ENCODE assay signal across 9 mouse cellular contexts in genomic region chr9:62497135-62498092, GRCm38 (mm10). TPM values are rescaled to one million over a fixed set of nuclear protein-coding genes. Genes with fewer than 3 reads are reported as not detected.
DNase-seq lines count a peak whose midpoint lies in the region; ATAC-seq and TF ChIP-seq lines count a peak whose summit lies in the region.
"Had no signal": no experiment of that assay in that cellular context is flagged by ENCODE, and none has a peak within 500 bp of the region (broad histone marks: within the 10 kb centered on the region; RNA-seq: fewer than 3 reads in every experiment).

No protein-coding gene starts in this region.

- no peaks in the 10 kb centered on the region for H3K27me3 ChIP-seq in kidney, embryonic 16.5 days (ENCODE audit: insufficient read depth, low read length)
- no peaks in the 10 kb centered on the region for H3K27me3 ChIP-seq in kidney, adult 2 months (replicated peaks; ENCODE audit: control insufficient read depth, insufficient read depth, low read length)
- H3K27me3 ChIP-seq in neural tube, embryonic 14.5 days (ENCODE audit: control insufficient read depth, insufficient read depth, low read length), result no peaks in the 10 kb centered on the region

- H3K4me3 ChIP-seq in kidney, embryonic 16.5 days (ENCODE audit: low read length), result no peak overlapping the region
- no peak overlapping the region for H3K4me3 ChIP-seq in kidney, adult 2 months (ENCODE audit: insufficient read depth, low read depth, low read length)
- no peak overlapping the region for H3K4me3 ChIP-seq in neural tube, embryonic 14.5 days (ENCODE audit: low read depth, low read length)

- TF ChIP-seq CTCF in kidney, adult 2 months (conservative IDR thresholded peaks at IDR 0.05; ENCODE audit: insufficient read depth, insufficient read length, low read depth, low read length), result no peak

- ATAC-seq in kidney, embryonic 16.5 days (ENCODE audit: low FRiP score, low TSS enrichment), result peak; percentile 62; the same call in 1 of the 2 replicates
- peak; percentile 64 to 65 for ATAC-seq in hematopoietic stem cell, adult 5-6 weeks (replicated peaks in 1 of 2; ENCODE audit: insufficient read depth in 1 of 2, low FRiP score in 2 of 2, low TSS enrichment in 1 of 2, low read depth in 1 of 2, poor library complexity in 2 of 2, severe bottlenecking in 2 of 2)
- no peak for ATAC-seq in neural tube, embryonic 14.5 days (ENCODE audit: low read depth)

- H3K36me3 ChIP-seq in kidney, embryonic 16.5 days (ENCODE audit: insufficient read depth, low read length), result no peaks in the 10 kb centered on the region
- no peaks in the 10 kb centered on the region for H3K36me3 ChIP-seq in kidney, adult 2 months (ENCODE audit: control insufficient read depth, insufficient read depth, low read length)
- no peaks in the 10 kb centered on the region for H3K36me3 ChIP-seq in neural tube, embryonic 14.5 days (ENCODE audit: control insufficient read depth, insufficient read depth, low read length)

- no peaks in the 10 kb centered on the region for H3K4me1 ChIP-seq in kidney, embryonic 16.5 days (ENCODE audit: insufficient read depth, low read length)
- H3K4me1 ChIP-seq in kidney, adult 2 months (ENCODE audit: control insufficient read depth, insufficient read depth, low read length), result no peaks in the 10 kb centered on the region
- H3K4me1 ChIP-seq in neural tube, embryonic 14.5 days (ENCODE audit: control insufficient read depth, insufficient read depth, low read length), result peaks cover 4% of the 10 kb centered on the region; the same call in 1 of the 2 replicates

- peak overlapping the region; percentile 70 for H3K27ac ChIP-seq in kidney, embryonic 16.5 days (ENCODE audit: low read length)
- no peak overlapping the region for H3K27ac ChIP-seq in kidney, adult 2 months (ENCODE audit: insufficient read depth, low read depth, low read length)
- peak overlapping the region; percentile 13; the same call in 1 of the 2 replicates for H3K27ac ChIP-seq in neural tube, embryonic 14.5 days (ENCODE audit: low read depth, low read length)

- no peak for TF ChIP-seq POLR2A in kidney, adult 2 months (IDR thresholded peaks at IDR 0.05; ENCODE audit: low read depth, low read length)

- no peak overlapping the region for H3K4me2 ChIP-seq in kidney, embryonic 16.5 days (replicated peaks; ENCODE audit: low read depth, low read length)
- no peak overlapping the region for H3K4me2 ChIP-seq in neural tube, embryonic 14.5 days (ENCODE audit: low read depth, low read length)

- H3K9ac ChIP-seq in kidney, embryonic 16.5 days (replicated peaks; ENCODE audit: low read length), result no peak overlapping the region
- no peak overlapping the region for H3K9ac ChIP-seq in neural tube, embryonic 14.5 days (replicated peaks; ENCODE audit: low read depth, low read length)

- no peaks in the 10 kb centered on the region for H3K9me3 ChIP-seq in kidney, embryonic 16.5 days (ENCODE audit: low read length)
- no peaks in the 10 kb centered on the region for H3K9me3 ChIP-seq in neural tube, embryonic 14.5 days (ENCODE audit: control insufficient read depth, low read length)

- WGBS in kidney, embryonic 16.5 days, result 62% methylated on average over 18 of the region's 18 CpGs
- 57% methylated on average over 18 of the region's 18 CpGs for WGBS in kidney, adult 2 months
- whole genome bisulfite sequencing in neural tube, embryonic 14.5 days, result 63% methylated on average over 18 of the region's 18 CpGs

- DNase-seq in kidney, adult 2 months, result no peak
- peak; percentile 60 for DNase-seq in ZHBTc4 (ENCODE audit: low read depth, low spot score)
- DNase-seq in frontal cortex, postnatal 36 days (ENCODE audit: low spot score in 2 of 2), result no peak
- DNase-seq in ovary, postnatal 10 days (ENCODE audit: low spot score), result no peak
- DNase-seq: gastrocnemius, postnatal 25 days had no signal

RNA-seq across cellular contexts. Expression of gene Coro2b, which starts 39.4 kb away (rescaled TPM):
- polyA plus RNA-seq in kidney, embryonic 16.5 days (2015; fragmentation: Nextera tagmentation; extraction: Ambion mirVana), result 19.9 and 22.1 TPM in 2 replicates
- polyA plus RNA-seq in kidney, adult 2 months (2012; rRNA removed), result 9.8 and 11.0 TPM in 2 replicates
- total RNA-seq in hematopoietic stem cell, adult 5-6 weeks (2017), result 1.9 and 2.1 TPM in 2 replicates
- polyA plus RNA-seq in neural tube, embryonic 14.5 days (2014; fragmentation: Nextera tagmentation; extraction: Ambion mirVana), result 32.5 and 34.5 TPM in 2 replicates
- total RNA-seq: neutrophil, adult 5-6 weeks had no signal
